ENCODE assay signal across 8 mouse cellular contexts in the genomic region with DNA sequence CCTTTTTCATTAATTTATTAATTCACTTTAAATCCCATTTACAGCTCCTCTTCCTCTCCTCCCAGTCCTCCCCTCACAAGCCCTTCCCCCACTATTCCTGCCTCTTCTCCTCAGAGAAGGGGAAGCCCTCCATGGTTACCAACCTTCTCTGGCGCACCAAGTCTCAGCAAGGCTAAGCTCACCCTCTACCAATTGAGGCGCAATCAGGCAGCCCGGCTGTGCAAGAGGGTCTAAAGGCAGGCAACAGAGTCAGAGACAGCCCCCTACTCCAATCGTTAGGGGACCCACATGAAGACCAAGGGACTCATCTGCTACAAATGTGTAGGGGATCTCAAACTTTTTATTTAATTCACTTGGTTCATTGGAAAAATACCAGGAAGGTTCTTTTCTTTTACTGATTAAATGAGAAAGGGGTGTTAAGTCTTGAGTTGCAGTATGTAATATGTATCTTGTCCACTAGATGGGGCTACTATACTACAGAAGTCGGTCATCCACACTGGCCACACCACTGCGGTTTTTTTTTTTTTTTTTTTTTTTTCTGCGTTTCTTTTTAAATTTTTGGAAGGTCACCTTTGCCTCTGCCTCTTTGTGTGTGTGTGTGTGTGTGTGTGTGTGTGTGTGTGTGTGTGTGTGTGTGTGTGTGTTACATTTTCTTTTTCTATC.
DNase-seq lines count a peak whose midpoint lies in the region; ATAC-seq and TF ChIP-seq lines count a peak whose summit lies in the region.

No protein-coding gene starts in this region.

- 39% methylated on average over 7 of the region's 7 CpGs for WGBS in midbrain, embryonic 11.5 days
- WGBS in midbrain, embryonic 10.5 days: 31% methylated on average over 7 of the region's 7 CpGs
- 37% methylated on average over 7 of the region's 7 CpGs for WGBS in hindbrain, embryonic 13.5 days

- H3ac ChIP-seq in myocyte (ENCODE audit: control insufficient read depth, insufficient read length): no peak overlapping the region

- H3K4me2 ChIP-seq in midbrain, embryonic 11.5 days: no peak overlapping the region
- no peak overlapping the region for H3K4me2 ChIP-seq in hindbrain, embryonic 13.5 days
- H3K4me2 ChIP-seq in myocyte (ENCODE audit: low read depth): peak overlapping the region; percentile 35

- no peak overlapping the region for H3K27ac ChIP-seq in midbrain, embryonic 11.5 days (ENCODE audit: low read depth, low read length)
- H3K27ac ChIP-seq in midbrain, embryonic 10.5 days (replicated peaks): no peak overlapping the region
- H3K27ac ChIP-seq in hindbrain, embryonic 13.5 days: no peak overlapping the region

- H3K4me1 ChIP-seq in midbrain, embryonic 11.5 days (ENCODE audit: control insufficient read depth, insufficient read depth, low read length): no peaks in the 10 kb centered on the region
- no peaks in the 10 kb centered on the region for H3K4me1 ChIP-seq in midbrain, embryonic 10.5 days
- H3K4me1 ChIP-seq in hindbrain, embryonic 13.5 days (replicated peaks): no peaks in the 10 kb centered on the region

- TF ChIP-seq POLR2A in myocyte (IDR thresholded peaks at IDR 0.05; ENCODE audit: insufficient read length, low read depth): no peak

- H3K9ac ChIP-seq in midbrain, embryonic 11.5 days (ENCODE audit: low read length): no peak overlapping the region
- H3K9ac ChIP-seq in hindbrain, embryonic 13.5 days: no peak overlapping the region

- H3K4me3 ChIP-seq in midbrain, embryonic 11.5 days (ENCODE audit: low read depth, low read length): no peak overlapping the region
- H3K4me3 ChIP-seq in midbrain, embryonic 10.5 days: no peak overlapping the region
- H3K4me3 ChIP-seq in hindbrain, embryonic 13.5 days: no peak overlapping the region
- H3K4me3 ChIP-seq in myocyte: no peak overlapping the region

- peak; percentile 32 to 80 for DNase-seq in cerebellum, postnatal 10 days
- DNase-seq in cerebellum, adult 18-20 months: no peak
- peak; percentile 93 for DNase-seq in midbrain, embryonic 11.5 days (ENCODE audit: low spot score, missing footprints)
- DNase-seq in midbrain, embryonic 10.5 days (ENCODE audit: low spot score): no peak
- DNase-seq in natural killer cell, adult 2 months (ENCODE audit: low spot score in 2 of 2): no peak
- DNase-seq in frontal cortex, postnatal 14 days (ENCODE audit: low spot score in 2 of 2): no peak

- no peaks in the 10 kb centered on the region for H3K27me3 ChIP-seq in midbrain, embryonic 11.5 days (ENCODE audit: control insufficient read depth, insufficient read depth, low read length)
- H3K27me3 ChIP-seq in midbrain, embryonic 10.5 days (ENCODE audit: low read depth, poor library complexity, severe bottlenecking): no peaks in the 10 kb centered on the region; the same call in 1 of the 2 replicates
- no peaks in the 10 kb centered on the region for H3K27me3 ChIP-seq in hindbrain, embryonic 13.5 days
- H3K27me3 ChIP-seq in myocyte (ENCODE audit: control insufficient read depth, insufficient read depth, insufficient read length): no peaks in the 10 kb centered on the region

- ATAC-seq in midbrain, embryonic 11.5 days (ENCODE audit: low FRiP score): peak; percentile 77; the same call in 1 of the 2 replicates
- peak; percentile 78 for ATAC-seq in hindbrain, embryonic 13.5 days (ENCODE audit: low FRiP score)

- H3K9me3 ChIP-seq in midbrain, embryonic 11.5 days (ENCODE audit: control insufficient read depth, low read length): no peaks in the 10 kb centered on the region
- no peaks in the 10 kb centered on the region for H3K9me3 ChIP-seq in midbrain, embryonic 10.5 days (replicated peaks)
- no peaks in the 10 kb centered on the region for H3K9me3 ChIP-seq in hindbrain, embryonic 13.5 days

- H3K79me2 ChIP-seq in myocyte (ENCODE audit: control insufficient read depth, insufficient read depth): no peaks in the 10 kb centered on the region

- no peaks in the 10 kb centered on the region for H3K36me3 ChIP-seq in midbrain, embryonic 11.5 days (ENCODE audit: control insufficient read depth, insufficient read depth, low read length)
- H3K36me3 ChIP-seq in midbrain, embryonic 10.5 days: no peaks in the 10 kb centered on the region
- no peaks in the 10 kb centered on the region for H3K36me3 ChIP-seq in hindbrain, embryonic 13.5 days
- H3K36me3 ChIP-seq in myocyte (ENCODE audit: control insufficient read depth, insufficient read depth): no peaks in the 10 kb centered on the region

TF ChIP-seq in myocyte, 11 proteins besides CTCF, POLR2A, EP300 and RAD21:
- TF ChIP-seq MYOD1 (IDR thresholded peaks at IDR 0.05; ENCODE audit: control insufficient read depth in 1 of 3, insufficient read length in 2 of 3, low read depth in 2 of 3) (no peak), SRF (IDR thresholded peaks at IDR 0.05; ENCODE audit: control insufficient read depth, insufficient read length, low read depth) (no peak), TCF3 (IDR thresholded peaks at IDR 0.05; ENCODE audit: insufficient read length, low read depth) (no peak)
TF ChIP-seq in myocyte: peak in this region for 0.

Comparison
In these comparisons a context has a peak if more than half of its experiments do, and no peak if none do; other contexts are left out.
1. DNase-seq: peak in cerebellum, postnatal 10 days (2 of 2) and midbrain, embryonic 11.5 days (single experiment); none in cerebellum, adult 18-20 months (0 of 2), midbrain, embryonic 10.5 days (single experiment), natural killer cell, adult 2 months (0 of 2) and frontal cortex, postnatal 14 days (0 of 2).